Mouse (Mus musculus) intestine, embryonic 15.5 days (tissue): ENCODE results near the gene Clrn3. TPM values are rescaled to one million over a fixed set of nuclear protein-coding genes. Genes with fewer than 3 reads are reported as not detected.
A peak's percentile ranks its signal among the peaks of the same experiment; 100 is the strongest.

Source experiments
- ATAC-seq: fragments of 200-750 bp; cut with Nextera tagmentation; 2 replicates; pipeline ENCODE4 v1.8.0; 2017; ENCODE audit warnings: moderate TSS enrichment, moderate library complexity
- H3K27ac ChIP-seq: fragments of 300-500 bp; sonication (generic); 2 replicates; pipeline ENCODE4 v1.5.1; 2015; ENCODE audit warnings: mild to moderate bottlenecking, inconsistent platforms
- H3K27me3 ChIP-seq: fragments of 300-500 bp; sonication (generic); replicated peaks from 2 replicates; pipeline ENCODE4 v1.6.1; 2015; ENCODE audit warnings: inconsistent platforms
- H3K36me3 ChIP-seq: fragments of 300-500 bp; sonication (generic); 2 replicates; pipeline ENCODE4 v1.6.1; 2015; ENCODE audit warnings: inconsistent platforms
- H3K4me1 ChIP-seq: fragments of 300-500 bp; sonication (generic); replicated peaks from 2 replicates; pipeline ENCODE4 v1.6.1; 2015; ENCODE audit warnings: inconsistent platforms
- H3K4me2 ChIP-seq: fragments of 300-500 bp; sonication (generic); replicated peaks from 2 replicates; pipeline ENCODE4 v1.6.1; 2015; ENCODE audit warnings: mild to moderate bottlenecking, inconsistent platforms
- H3K4me3 ChIP-seq: fragments of 300-500 bp; sonication (generic); replicated peaks from 2 replicates; pipeline ENCODE4 v1.5.1; 2015; ENCODE audit warnings: inconsistent platforms
- H3K9ac ChIP-seq: fragments of 300-500 bp; sonication (generic); 2 replicates; pipeline ENCODE4 v1.6.1; 2015; ENCODE audit warnings: inconsistent platforms
- H3K9me3 ChIP-seq: fragments of 300-500 bp; sonication (generic); 2 replicates; pipeline ENCODE4 v1.6.1; 2016; ENCODE audit warnings: inconsistent platforms
- WGBS: fragments of 180-500 bp; shearing (Covaris S2); methylation state at CpG from one replicate; pipeline ENCODE4 v1.1.7; 2015; 5-methylcytosine and 5-hydroxymethylcytosine counted together
- polyA plus RNA-seq: library from polyadenylated mRNA; unstranded; fragments of >200 nt; fragmentation: Nextera tagmentation; extraction: Ambion mirVana; gene quantifications from 2 replicates; pipeline ENCODE4 v1.2.1, GENCODE M21; 2015

The Clrn3 gene
- polyA plus RNA-seq, 1 experiment from 2014 or later: 30.2 TPM

- Histone ChIP-seq H3K4me3 (no peak overlapping the region), H3K36me3 (no peaks in the 10 kb centered on the region), H3K9ac (no peak overlapping the region), H3K4me1 (no peaks in the 10 kb centered on the region), H3K9me3 (no peaks in the 10 kb centered on the region), H3K27ac (no peak overlapping the region), H3K4me2 (no peak overlapping the region), H3K27me3 (no peaks in the 10 kb centered on the region)
- 68% methylated on average over 1 of the region's 1 CpGs for WGBS
- ATAC-seq: no peak
Measured at GRCm38 (mm10) chr7:135551547-135551946, 23.1 kb upstream of the Clrn3 start.

GRCm38 (mm10) chr7:135548434-135548833, 20.0 kb upstream of the Clrn3 start:
- no peaks in the 10 kb centered on the region for H3K9me3 ChIP-seq
- no peak overlapping the region for H3K9ac ChIP-seq

GRCm38 (mm10) chr7:135546530-135546929, 18.1 kb upstream of the Clrn3 start:
- H3K27ac ChIP-seq: no peak overlapping the region
- WGBS: 61% methylated on average over 5 of the region's 5 CpGs
- H3K4me2 ChIP-seq: no peak overlapping the region
- H3K9ac ChIP-seq: no peak overlapping the region
- no peak for ATAC-seq
- H3K4me3 ChIP-seq: no peak overlapping the region
- no peaks in the 10 kb centered on the region for H3K27me3 ChIP-seq
- H3K9me3 ChIP-seq: no peaks in the 10 kb centered on the region
- H3K36me3 ChIP-seq: no peaks in the 10 kb centered on the region
- no peaks in the 10 kb centered on the region for H3K4me1 ChIP-seq

More at GRCm38 (mm10) chr7:135548434-135548833, 20.0 kb upstream of the Clrn3 start:
- H3K4me1 ChIP-seq: no peaks in the 10 kb centered on the region
- no peak for ATAC-seq
- no peaks in the 10 kb centered on the region for H3K36me3 ChIP-seq
- no peak overlapping the region for H3K27ac ChIP-seq
- no peak overlapping the region for H3K4me2 ChIP-seq
- no peaks in the 10 kb centered on the region for H3K27me3 ChIP-seq
- no peak overlapping the region for H3K4me3 ChIP-seq
- WGBS: 55% methylated on average over 6 of the region's 6 CpGs

- no peaks in the 10 kb centered on the region for H3K27me3 ChIP-seq
- no peaks in the 10 kb centered on the region for H3K9me3 ChIP-seq
- H3K4me1 ChIP-seq: no peaks in the 10 kb centered on the region
- ATAC-seq: no peak
- no peak overlapping the region for H3K4me2 ChIP-seq
- H3K36me3 ChIP-seq: no peaks in the 10 kb centered on the region
- no peak overlapping the region for H3K4me3 ChIP-seq
- 63% methylated on average over 7 of the region's 7 CpGs for WGBS
- no peak overlapping the region for H3K27ac ChIP-seq
- H3K9ac ChIP-seq: no peak overlapping the region
Measured at GRCm38 (mm10) chr7:135545957-135546356, 17.5 kb upstream of the Clrn3 start.

- H3K9ac ChIP-seq: no peak overlapping the region
- no peak overlapping the region for H3K4me3 ChIP-seq
- H3K4me2 ChIP-seq: no peak overlapping the region
- 87% methylated on average over 6 of the region's 6 CpGs for WGBS
- no peaks in the 10 kb centered on the region for H3K36me3 ChIP-seq
- H3K4me1 ChIP-seq: no peaks in the 10 kb centered on the region
- ATAC-seq: no peak
- no peaks in the 10 kb centered on the region for H3K9me3 ChIP-seq
- H3K27ac ChIP-seq: no peak overlapping the region
- H3K27me3 ChIP-seq: 0 out of 2 replicates have a peak, but pooled peaks cover 2% of the 10 kb centered on the region
Measured at GRCm38 (mm10) chr7:135544321-135544720, 15.9 kb upstream of the Clrn3 start.

- ATAC-seq: no peak
- WGBS: 69% methylated on average over 3 of the region's 3 CpGs
- no peak overlapping the region for H3K27ac ChIP-seq
Measured at GRCm38 (mm10) chr7:135543033-135543432, 14.6 kb upstream of the Clrn3 start.

GRCm38 (mm10) chr7:135542235-135542634, 13.8 kb upstream of the Clrn3 start:
- no peaks in the 10 kb centered on the region for H3K36me3 ChIP-seq
- H3K4me2 ChIP-seq: no peak overlapping the region
- no peak overlapping the region for H3K27ac ChIP-seq
- H3K4me1 ChIP-seq: peaks cover 6% of the 10 kb centered on the region
- 70% methylated on average over 3 of the region's 3 CpGs for WGBS
- no peak overlapping the region for H3K4me3 ChIP-seq
- H3K9me3 ChIP-seq: no peaks in the 10 kb centered on the region
- no peak for ATAC-seq
- H3K27me3 ChIP-seq: 0 out of 2 replicates have a peak, but pooled peaks cover 2% of the 10 kb centered on the region
- no peak overlapping the region for H3K9ac ChIP-seq

More at GRCm38 (mm10) chr7:135543033-135543432, 14.6 kb upstream of the Clrn3 start:
- H3K9ac ChIP-seq: no peak overlapping the region
- no peaks in the 10 kb centered on the region for H3K36me3 ChIP-seq
- H3K9me3 ChIP-seq: no peaks in the 10 kb centered on the region
- H3K4me2 ChIP-seq: no peak overlapping the region
- H3K27me3 ChIP-seq: 0 out of 2 replicates have a peak, but pooled peaks cover 2% of the 10 kb centered on the region
- peaks cover 3% of the 10 kb centered on the region; the same call in 1 of the 2 replicates for H3K4me1 ChIP-seq
- no peak overlapping the region for H3K4me3 ChIP-seq

- no peak overlapping the region for H3K4me2 ChIP-seq
- no peaks in the 10 kb centered on the region for H3K36me3 ChIP-seq
- 0 out of 2 replicates have a peak, but pooled peaks cover 2% of the 10 kb centered on the region for H3K27me3 ChIP-seq
- no peaks in the 10 kb centered on the region for H3K9me3 ChIP-seq
- H3K9ac ChIP-seq: no peak overlapping the region
- H3K4me1 ChIP-seq: peaks cover 9% of the 10 kb centered on the region
- WGBS: 73% methylated on average over 2 of the region's 2 CpGs
- no peak overlapping the region for H3K27ac ChIP-seq
- H3K4me3 ChIP-seq: no peak overlapping the region
- ATAC-seq: no peak
Measured at GRCm38 (mm10) chr7:135539429-135539828, 11.0 kb upstream of the Clrn3 start.

GRCm38 (mm10) chr7:135537948-135538741, 9.7 kb upstream of the Clrn3 start:
- peak; percentile 42 for ATAC-seq
- Histone ChIP-seq H3K9ac (peak overlapping the region; percentile 47), H3K4me1 (peaks cover 12% of the 10 kb centered on the region), H3K36me3 (no peaks in the 10 kb centered on the region), H3K4me2 (peak overlapping the region; percentile 97), H3K27ac (no peak overlapping the region), H3K4me3 (peak overlapping the region; percentile 67), H3K9me3 (no peaks in the 10 kb centered on the region), H3K27me3 (0 out of 2 replicates have a peak, but pooled peaks cover 2% of the 10 kb centered on the region)
- WGBS: under 1% methylated on average over 71 of the region's 71 CpGs

- Histone ChIP-seq H3K36me3 (no peaks in the 10 kb centered on the region), H3K4me3 (peak within 1 kb of the TSS; percentile 67), H3K4me1 (peaks cover 12% of the 10 kb centered on the region), H3K9me3 (no peaks in the 10 kb centered on the region), H3K27me3 (0 out of 2 replicates have a peak, but pooled peaks cover 2% of the 10 kb centered on the region), H3K27ac (no peak within 1 kb of the TSS), H3K9ac (peak within 1 kb of the TSS; percentile 47), H3K4me2 (peak within 1 kb of the TSS; percentile 97)
- peak; percentile 94 for ATAC-seq
- WGBS: 4% methylated on average over 28 of the region's 28 CpGs
Measured at GRCm38 (mm10) chr7:135537341-135537901, 9.0 kb upstream of the Clrn3 start, which contains the start of gene Ptpre. TSS of gene Ptpre (plus strand) at chr7:135537481.

- no peak overlapping the region for H3K9ac ChIP-seq
- 85% methylated on average over 3 of the region's 3 CpGs for WGBS
- no peak overlapping the region for H3K4me3 ChIP-seq
- 0 out of 2 replicates have a peak, but pooled peaks cover 2% of the 10 kb centered on the region for H3K27me3 ChIP-seq
- H3K36me3 ChIP-seq: no peaks in the 10 kb centered on the region
- H3K27ac ChIP-seq: no peak overlapping the region
- no peak for ATAC-seq
- H3K4me2 ChIP-seq: no peak overlapping the region
- peaks cover 12% of the 10 kb centered on the region for H3K4me1 ChIP-seq
- no peaks in the 10 kb centered on the region for H3K9me3 ChIP-seq
Measured at GRCm38 (mm10) chr7:135535908-135536307, 7.5 kb upstream of the Clrn3 start.

- H3K27me3 ChIP-seq: no peaks in the 10 kb centered on the region
- no peak overlapping the region for H3K4me2 ChIP-seq
- H3K9ac ChIP-seq: no peak overlapping the region
- peak overlapping the region; percentile 48 for H3K27ac ChIP-seq
- H3K9me3 ChIP-seq: no peaks in the 10 kb centered on the region
- H3K4me1 ChIP-seq: peaks cover 12% of the 10 kb centered on the region
- peak; percentile 81 for ATAC-seq
- 29% methylated on average over 2 of the region's 2 CpGs for WGBS
- no peak overlapping the region for H3K4me3 ChIP-seq
- no peaks in the 10 kb centered on the region for H3K36me3 ChIP-seq
Measured at GRCm38 (mm10) chr7:135534548-135535189, 6.2 kb upstream of the Clrn3 start.
